Mouse (Mus musculus): ENCODE data around the gene Ucn. TPM values are rescaled to one million over a fixed set of nuclear protein-coding genes. Genes with fewer than 3 reads are reported as not detected.

Ucn gene
- polyA plus RNA-seq, 1 experiment from 2014 or later = not detected

- Histone ChIP-seq H3K27ac (replicated peaks in 1 of 2; ENCODE audit: control insufficient read depth in 1 of 2, insufficient read depth in 1 of 2, low read depth in 2 of 2, low read length in 2 of 2) (no peak overlapping the region), H3K4me3 (ENCODE audit: control insufficient read depth in 1 of 2, insufficient read depth in 1 of 2, low read depth in 1 of 2, low read length in 2 of 2) (peak overlapping the region; percentile 31 to 41), H3K4me1 (ENCODE audit: control insufficient read depth in 2 of 2, insufficient read depth in 2 of 2, low read length in 2 of 2) (peaks cover 16 to 31% of the 10 kb centered on the region in 2 experiments), H3K27me3 (ENCODE audit: control insufficient read depth, insufficient read depth, low read length) (peaks cover 95% of the 10 kb centered on the region), H3K4me2 (ENCODE audit: low read length) (peak overlapping the region; percentile 75), H3K9ac (ENCODE audit: low read length) (0 out of 2 replicates have a peak overlapping the region, but pooled peaks have one; percentile 21), H3K9me3 (ENCODE audit: control insufficient read depth, low read length) (no peaks in the 10 kb centered on the region), H3K36me3 (ENCODE audit: control insufficient read depth, insufficient read depth, low read length) (no peaks in the 10 kb centered on the region)
- WGBS = 4% methylated on average over 45 of the region's 53 CpGs
- ATAC-seq (ENCODE audit: insufficient number of reproducible peaks, insufficient read depth, low FRiP score, low read depth) = no peak; the same call in 1 of the 2 replicates
Measured at GRCm38 (mm10) chr5:31092231-31092975, 46.2 kb downstream of the Ucn start.

Other genes with a start within 250 kb of the Ucn start
- 437 and 480 TPM in 2 replicates for gene Ost4, start 231.0 kb downstream of the Ucn start, polyA plus RNA-seq (2014; fragmentation: Nextera tagmentation; extraction: Ambion mirVana)
- gene Emilin1, start 225.4 kb downstream of the Ucn start, polyA plus RNA-seq (2014; fragmentation: Nextera tagmentation; extraction: Ambion mirVana) = 91.8 and 108 TPM in 2 replicates
- 9.7 and 12.1 TPM in 2 replicates for gene Khk, start 217.4 kb downstream of the Ucn start, polyA plus RNA-seq (2014; fragmentation: Nextera tagmentation; extraction: Ambion mirVana)
- gene Cgref1, start 193.2 kb downstream of the Ucn start, polyA plus RNA-seq (2014; fragmentation: Nextera tagmentation; extraction: Ambion mirVana) = 2.0 and 3.8 TPM in 2 replicates
- gene Preb, start 178.5 kb downstream of the Ucn start, polyA plus RNA-seq (2014; fragmentation: Nextera tagmentation; extraction: Ambion mirVana) = 49.7 and 59.5 TPM in 2 replicates
- 0.07 and 0.15 TPM in 2 replicates for gene Tcf23, start 170.2 kb downstream of the Ucn start, polyA plus RNA-seq (2014; fragmentation: Nextera tagmentation; extraction: Ambion mirVana)
- 142 and 156 TPM in 2 replicates for gene Atraid, start 90.5 kb downstream of the Ucn start, polyA plus RNA-seq (2014; fragmentation: Nextera tagmentation; extraction: Ambion mirVana)
- 6.5 and 7.2 TPM in 2 replicates for gene Slc5a6, start 89.9 kb downstream of the Ucn start, polyA plus RNA-seq (2014; fragmentation: Nextera tagmentation; extraction: Ambion mirVana)
- 13.3 and 14.3 TPM in 2 replicates for gene Cad, start 84.0 kb downstream of the Ucn start, polyA plus RNA-seq (2014; fragmentation: Nextera tagmentation; extraction: Ambion mirVana)
- not detected in 2 replicates for gene Dnajc5g, start 32.5 kb downstream of the Ucn start, polyA plus RNA-seq (2014; fragmentation: Nextera tagmentation; extraction: Ambion mirVana)
- gene Slc30a3, start 30.6 kb downstream of the Ucn start, polyA plus RNA-seq (2014; fragmentation: Nextera tagmentation; extraction: Ambion mirVana) = 0.26 and 0.43 TPM in 2 replicates
- gene Trim54, start 22.1 kb downstream of the Ucn start, polyA plus RNA-seq (2014; fragmentation: Nextera tagmentation; extraction: Ambion mirVana) = 7.0 and 9.3 TPM in 2 replicates
- gene Mpv17, start 15.4 kb upstream of the Ucn start, polyA plus RNA-seq (2014; fragmentation: Nextera tagmentation; extraction: Ambion mirVana) = 98.9 and 111 TPM in 2 replicates
- 1.1 and 2.0 TPM in 2 replicates for gene Gm29609, start 41.1 kb upstream of the Ucn start, polyA plus RNA-seq (2014; fragmentation: Nextera tagmentation; extraction: Ambion mirVana)
- gene Gtf3c2, start 41.3 kb upstream of the Ucn start, polyA plus RNA-seq (2014; fragmentation: Nextera tagmentation; extraction: Ambion mirVana) = 39.9 and 42.6 TPM in 2 replicates
- 118 and 120 TPM in 2 replicates for gene Snx17, start 54.4 kb upstream of the Ucn start, polyA plus RNA-seq (2014; fragmentation: Nextera tagmentation; extraction: Ambion mirVana)
- 50.7 and 52.5 TPM in 2 replicates for gene Eif2b4, start 54.6 kb upstream of the Ucn start, polyA plus RNA-seq (2014; fragmentation: Nextera tagmentation; extraction: Ambion mirVana)
- 3.3 and 4.3 TPM in 2 replicates for gene Zfp513, start 63.5 kb upstream of the Ucn start, polyA plus RNA-seq (2014; fragmentation: Nextera tagmentation; extraction: Ambion mirVana)
- 85.4 and 91.1 TPM in 2 replicates for gene Ppm1g, start 81.9 kb upstream of the Ucn start, polyA plus RNA-seq (2014; fragmentation: Nextera tagmentation; extraction: Ambion mirVana)
- gene Nrbp1, start 102.0 kb upstream of the Ucn start, polyA plus RNA-seq (2014; fragmentation: Nextera tagmentation; extraction: Ambion mirVana) = 124 and 125 TPM in 2 replicates
- 0.41 and 1.1 TPM in 2 replicates for gene Gm9970, start 102.4 kb upstream of the Ucn start, polyA plus RNA-seq (2014; fragmentation: Nextera tagmentation; extraction: Ambion mirVana)
- 4.8 and 5.4 TPM in 2 replicates for gene Krtcap3, start 112.9 kb upstream of the Ucn start, polyA plus RNA-seq (2014; fragmentation: Nextera tagmentation; extraction: Ambion mirVana)
- gene Ift172, start 152.3 kb upstream of the Ucn start, polyA plus RNA-seq (2014; fragmentation: Nextera tagmentation; extraction: Ambion mirVana) = 22.3 and 28.5 TPM in 2 replicates
- gene Fndc4, start 157.3 kb upstream of the Ucn start, polyA plus RNA-seq (2014; fragmentation: Nextera tagmentation; extraction: Ambion mirVana) = 21.7 and 22.8 TPM in 2 replicates
- not detected in 2 replicates for gene Gckr, start 158.6 kb upstream of the Ucn start, polyA plus RNA-seq (2014; fragmentation: Nextera tagmentation; extraction: Ambion mirVana)